Mouse (Mus musculus) erythroblast, embryonic 14.5 days (primary cell): ENCODE data around the gene St5.

ENCODE experiments used
- GATA1 ChIP-seq: IDR thresholded peaks from 2 replicates; pipeline ENCODE4 v1.6.1; 2012; ENCODE audit warnings: low read length, inconsistent platforms, mixed read lengths
- TAL1 ChIP-seq: IDR thresholded peaks from 3 replicates; pipeline ENCODE4 v1.6.1; 2012; ENCODE audit warnings: low read length, inconsistent platforms, mixed read lengths

DNA sequence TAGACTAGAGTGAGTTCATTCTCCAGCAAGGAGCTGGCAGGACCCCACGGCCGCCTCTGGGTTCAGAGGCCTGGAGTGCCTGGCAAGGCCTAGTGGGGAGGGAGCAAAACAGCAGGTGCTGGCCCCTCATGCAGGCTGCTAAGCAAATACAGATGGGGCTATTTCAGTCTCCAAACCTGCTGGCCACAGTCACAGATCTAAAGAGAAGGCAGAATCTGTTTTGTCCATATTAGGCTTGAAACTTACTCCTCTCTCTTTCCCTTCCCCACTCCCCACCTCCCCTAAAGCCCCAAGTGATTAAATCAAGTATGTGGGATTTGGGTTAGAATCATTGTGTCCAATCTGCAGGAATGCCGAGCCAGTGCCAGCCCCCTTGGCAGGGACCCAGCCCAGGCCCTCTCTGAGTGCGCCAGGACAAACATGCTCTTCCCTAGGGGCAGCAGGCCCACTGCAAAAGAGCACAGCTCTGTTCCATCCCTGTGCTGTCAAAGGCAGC lies 166.9 kb downstream of the St5 start:
- no peak for TF ChIP-seq TAL1
- no peak for TF ChIP-seq GATA1
